Mouse (Mus musculus) neutrophil, adult 5-6 weeks (primary cell): Measurements from ENCODE around the gene Rbp7. TPM values are rescaled to one million over a fixed set of nuclear protein-coding genes. Genes with fewer than 3 reads are reported as not detected.

ENCODE experiments used
- ATAC-seq: fragments of 151-379, 151-347 bp; 2 replicates; pipeline ENCODE4 v1.8.0; 2017; ENCODE audit warnings: mild to moderate bottlenecking, moderate TSS enrichment; ENCODE audit not compliant: insufficient number of reproducible peaks, poor library complexity, low FRiP score, severe bottlenecking; ENCODE audit errors: extremely low read depth
- total RNA-seq: library from RNA; stranded (forward); fragments of 200-1000 nt; gene quantifications from 2 replicates; pipeline ENCODE4 v1.2.3, GENCODE M21; 2017

The Rbp7 gene
- total RNA-seq, 1 experiment from 2014 or later, result not detected

DNA sequence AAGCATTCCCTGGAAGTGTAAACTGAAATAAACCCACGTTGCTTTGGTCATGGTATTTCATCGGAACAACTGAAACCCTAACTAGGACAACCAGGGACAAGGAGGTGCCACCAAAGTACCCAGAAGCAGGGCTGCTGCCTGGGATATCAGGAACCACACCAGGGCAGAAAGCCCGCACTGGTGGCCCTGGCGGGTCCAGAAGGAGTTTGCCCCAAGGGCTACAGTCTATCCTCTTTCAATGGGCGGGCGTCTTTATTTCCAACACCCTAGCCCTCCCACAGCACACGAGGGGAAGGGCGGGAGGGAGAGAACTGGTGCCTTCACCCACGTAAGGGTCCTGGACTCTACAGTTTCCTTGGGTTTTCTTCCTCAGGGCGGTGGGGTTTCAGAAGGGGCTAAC is 38.4 kb downstream of the Rbp7 start:
- ATAC-seq, result no peak

- ATAC-seq, result no peak
Measured at GRCm38 (mm10) chr4:149415651-149416169, 39.1 kb downstream of the Rbp7 start.

DNA sequence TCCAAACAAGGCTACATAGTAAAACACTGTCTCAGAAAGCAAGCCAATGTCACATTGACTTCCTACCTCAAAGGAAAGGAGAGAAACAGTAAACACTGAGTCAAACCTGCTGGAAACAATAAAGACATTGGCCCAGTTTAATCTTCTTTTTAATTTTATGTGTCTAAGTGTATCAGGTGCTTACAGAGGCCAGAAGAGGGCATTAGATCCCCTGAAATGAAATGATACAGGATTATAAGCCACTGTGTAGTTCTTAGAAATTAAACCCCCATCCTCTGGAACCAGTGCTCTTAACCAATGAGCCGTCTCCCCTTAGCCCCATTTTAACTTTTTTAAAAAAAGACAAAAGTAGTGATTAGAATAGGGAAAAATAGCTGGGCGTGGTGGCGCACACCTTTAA is 40.5 kb downstream of the Rbp7 start:
- ATAC-seq, result no peak

- no peak for ATAC-seq
Measured at GRCm38 (mm10) chr4:149409759-149410158, 45.0 kb downstream of the Rbp7 start.

- ATAC-seq, result no peak
Measured at GRCm38 (mm10) chr4:149408331-149408730, 46.4 kb downstream of the Rbp7 start.

GRCm38 (mm10) chr4:149407461-149407860 is 47.3 kb downstream of the Rbp7 start:
- no peak for ATAC-seq

- ATAC-seq, result no peak
Measured at GRCm38 (mm10) chr4:149405713-149406443, 48.9 kb downstream of the Rbp7 start.

DNA sequence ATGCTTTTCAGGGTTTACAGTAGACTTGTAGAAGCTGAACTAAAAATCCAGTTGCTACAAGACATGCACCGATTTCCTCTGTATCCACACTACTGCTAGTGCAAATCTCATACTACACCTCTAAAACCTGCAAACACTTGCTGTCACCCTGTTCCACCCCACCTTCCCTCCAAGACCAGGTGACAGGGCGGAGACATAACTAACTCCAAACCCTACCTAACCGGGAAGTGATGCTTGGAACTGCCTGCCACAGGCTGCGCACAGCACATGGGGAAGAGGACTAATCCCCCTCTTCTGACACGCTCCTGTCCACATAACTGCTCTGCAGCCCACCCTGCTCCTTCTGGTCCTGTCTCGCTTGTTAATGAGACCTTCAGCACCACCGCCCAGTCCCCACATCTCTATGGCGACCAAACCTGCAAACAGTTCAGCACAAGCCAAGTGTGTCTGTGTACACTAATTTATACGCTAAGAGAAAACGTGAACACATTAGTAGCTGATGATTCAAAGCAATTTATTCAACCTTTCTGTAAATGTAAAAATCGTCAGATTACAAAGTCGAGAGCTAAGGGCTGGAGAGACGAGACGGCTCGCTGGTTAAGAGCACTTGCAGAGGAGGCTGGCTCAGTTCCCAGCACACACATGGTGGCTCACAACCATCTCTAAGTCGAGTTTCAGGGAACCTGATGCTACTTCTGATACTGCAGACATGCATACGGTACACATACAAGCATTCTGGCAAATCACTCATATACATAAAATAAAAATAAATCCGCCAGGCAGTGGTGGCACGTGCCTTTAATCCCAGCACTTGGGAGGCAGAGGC is 49.9 kb downstream of the Rbp7 start:
- ATAC-seq, result no peak

DNA sequence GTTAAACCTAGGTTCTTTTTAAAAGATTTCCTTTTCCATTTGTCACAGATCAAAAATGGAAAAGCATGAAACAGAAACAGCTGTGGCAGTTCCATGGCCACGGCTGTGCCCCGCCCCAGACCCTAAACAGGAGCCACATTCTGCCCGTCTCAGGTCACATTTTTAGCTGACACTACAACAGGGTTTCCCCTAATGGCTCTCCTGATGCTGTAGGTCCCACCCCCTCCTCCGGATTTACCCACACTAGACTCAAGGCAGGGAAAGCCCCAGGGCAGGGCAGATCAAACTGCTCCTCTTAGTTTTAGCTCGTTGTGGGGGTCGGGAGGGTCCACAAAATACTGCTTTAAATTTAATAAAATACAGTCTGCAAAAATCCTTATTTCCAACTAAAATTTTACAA is 51.7 kb downstream of the Rbp7 start:
- no peak for ATAC-seq

GRCm38 (mm10) chr4:149401591-149401982 is 53.2 kb downstream of the Rbp7 start:
- no peak for ATAC-seq

DNA sequence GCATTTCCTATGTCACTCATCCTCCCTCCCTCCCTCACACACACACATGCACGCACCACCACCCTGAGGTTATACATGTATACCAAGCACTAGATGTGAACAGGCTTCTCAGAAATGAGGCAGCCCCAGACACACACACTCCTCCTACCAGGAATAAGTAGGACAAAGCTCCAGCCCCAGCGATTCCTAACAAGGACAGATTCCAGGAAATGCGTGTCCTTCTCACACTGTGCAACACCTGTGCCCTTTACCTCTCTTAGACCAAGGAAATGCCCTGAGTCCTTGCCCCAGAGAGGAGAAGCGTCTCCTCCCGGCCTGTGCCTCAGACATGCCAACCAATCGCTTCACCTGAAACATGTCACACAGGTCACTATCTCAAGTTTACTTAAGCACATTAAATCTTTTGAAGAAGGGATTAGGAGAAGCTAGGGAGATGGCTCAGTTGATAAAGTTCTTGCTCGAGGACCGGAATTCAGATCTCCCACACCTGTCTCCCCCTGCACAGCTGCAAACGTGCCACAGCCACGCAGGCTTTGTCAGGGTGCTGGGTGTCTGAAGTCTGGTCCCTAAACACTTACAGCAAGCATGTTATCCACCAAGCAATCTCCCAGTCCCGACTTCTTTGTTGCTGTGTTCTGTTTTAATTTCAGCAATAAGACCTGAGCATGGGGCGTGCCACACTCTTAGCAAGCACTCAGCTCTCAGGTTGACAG is 53.7 kb downstream of the Rbp7 start:
- ATAC-seq, result no peak

Other genes with a start within 250 kb of the Rbp7 start
- gene Kif1b, start 147.3 kb downstream of the Rbp7 start, total RNA-seq, result 46.5 and 51.4 TPM in 2 replicates
- gene Ube4b, start 28.2 kb downstream of the Rbp7 start, total RNA-seq, result 38.9 and 46.8 TPM in 2 replicates
- gene Tmem274, start 22.4 kb upstream of the Rbp7 start, total RNA-seq, result not detected in 2 replicates
- gene Nmnat1, start 30.2 kb upstream of the Rbp7 start, total RNA-seq, result 3.9 and 4.3 TPM in 2 replicates
- 29.5 and 62.7 TPM in 2 replicates for gene Lzic, start 30.3 kb upstream of the Rbp7 start, total RNA-seq
- 7.2 and 10.8 TPM in 2 replicates for gene Ctnnbip1, start 63.3 kb upstream of the Rbp7 start, total RNA-seq
- gene Clstn1, start 131.5 kb upstream of the Rbp7 start, total RNA-seq, result 0.47 and 0.49 TPM in 2 replicates
- gene Pik3cd, start 247.6 kb upstream of the Rbp7 start, total RNA-seq, result 255 and 290 TPM in 2 replicates